Mouse (Mus musculus): Measurements from ENCODE around the gene Rnf130.

Gene Rnf130

DNA sequence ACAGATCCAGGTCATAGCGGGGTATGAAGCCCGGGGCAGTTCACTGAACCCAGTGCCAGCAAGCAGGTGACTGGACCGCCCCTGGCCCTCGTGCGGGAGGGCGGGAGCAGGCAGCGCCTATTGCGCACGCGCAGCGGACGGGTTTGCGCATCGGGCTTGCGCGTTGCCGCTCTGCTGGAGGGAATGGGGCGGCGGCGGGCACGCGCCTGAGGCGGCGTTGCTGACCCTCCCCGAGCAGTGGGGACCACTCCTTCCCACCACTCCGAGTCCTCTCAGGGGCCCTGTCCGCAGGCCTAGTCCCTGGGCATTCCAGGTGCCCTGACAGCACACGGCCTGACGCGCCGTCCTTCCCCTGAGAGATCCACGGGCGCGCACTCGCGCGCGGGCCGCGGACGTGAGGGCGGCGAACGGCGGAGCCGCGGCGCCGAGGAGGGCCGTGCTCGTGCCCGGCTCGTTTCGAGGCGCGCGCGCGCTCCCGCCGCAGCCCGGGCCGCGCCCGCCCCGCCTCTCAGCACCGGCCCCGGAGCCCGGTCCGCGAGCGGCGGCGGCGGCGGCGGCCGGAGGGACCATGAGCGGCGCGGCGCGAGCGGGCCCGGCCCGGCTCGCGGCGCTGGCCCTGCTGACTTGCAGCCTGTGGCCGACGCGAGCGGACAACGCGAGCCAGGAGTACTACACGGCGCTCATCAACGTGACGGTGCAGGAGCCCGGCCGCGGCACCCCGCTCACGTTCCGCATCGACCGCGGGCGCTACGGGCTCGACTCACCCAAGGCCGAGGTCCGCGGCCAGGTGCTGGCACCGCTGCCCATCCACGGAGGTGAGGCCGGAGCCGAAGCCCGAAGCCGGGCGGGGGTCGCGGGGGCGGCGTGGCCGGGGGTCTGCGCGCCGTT is at the start of gene Rnf130:
Rnf130 (plus strand) TSS at position 514 of the 888 bp plus-strand sequence.
- peak; percentile 91 for DNase-seq (ENCODE audit: low spot score)

GRCm38 (mm10) chr11:49977963-49978568 is 47.1 kb upstream of the Rnf130 start:
- no peak for DNase-seq (ENCODE audit: low spot score)

- no peak for DNase-seq (ENCODE audit: low spot score)
These were observed 46.2 kb upstream of the Rnf130 start for GRCm38 (mm10) chr11:49978935-49979334.

DNA sequence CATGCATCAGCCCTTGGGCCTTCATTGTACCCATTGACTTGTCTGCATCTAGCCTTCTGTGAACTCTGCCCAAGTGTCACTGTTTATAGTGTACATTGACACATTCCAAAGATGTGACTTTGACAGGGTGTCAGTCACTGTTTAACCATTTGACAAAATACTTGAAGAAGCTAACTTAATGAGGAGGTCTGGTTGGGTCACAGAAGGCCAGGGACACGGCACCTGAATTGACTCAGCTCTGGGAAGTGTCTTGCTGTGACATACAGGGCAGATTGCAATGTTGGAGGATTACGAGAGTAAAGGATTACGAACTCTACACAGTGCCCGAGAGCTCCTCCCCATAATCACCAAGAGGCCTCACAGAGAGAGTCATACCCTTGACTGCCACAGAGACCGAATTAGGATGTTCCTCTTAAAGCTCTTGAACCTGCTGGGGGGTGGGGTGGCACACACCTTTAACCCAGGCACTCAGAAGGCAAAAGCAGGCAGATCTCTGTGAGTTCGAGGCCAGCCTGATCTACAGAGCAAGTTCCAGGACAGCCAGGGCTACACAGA is 44.4 kb upstream of the Rnf130 start:
- no peak for DNase-seq (ENCODE audit: low spot score)

- no peak for DNase-seq (ENCODE audit: low spot score)
These were observed 43.7 kb upstream of the Rnf130 start for GRCm38 (mm10) chr11:49981321-49981963.

DNA sequence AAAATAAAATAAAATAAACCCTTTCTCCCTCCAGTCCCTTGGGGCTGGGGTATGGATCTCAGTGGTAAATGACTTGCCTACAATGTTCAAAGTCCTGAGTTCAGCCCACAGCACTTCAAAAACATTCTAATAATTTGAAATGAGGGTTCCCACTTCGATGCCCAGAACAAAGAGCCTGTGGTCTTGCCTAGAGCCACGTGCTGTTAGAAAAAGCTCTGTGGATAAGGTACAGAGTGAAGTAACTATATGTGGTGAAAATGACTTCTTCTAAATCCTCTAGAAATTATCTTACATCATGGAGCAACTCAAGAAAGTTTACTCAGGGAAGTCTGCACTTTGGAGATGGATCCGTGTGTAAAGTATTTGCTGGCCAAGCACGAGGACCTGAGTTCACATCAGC is 43.1 kb upstream of the Rnf130 start:
- DNase-seq (ENCODE audit: low spot score): no peak

GRCm38 (mm10) chr11:49982881-49983280 is 42.3 kb upstream of the Rnf130 start:
- no peak for DNase-seq (ENCODE audit: low spot score)

- no peak for DNase-seq (ENCODE audit: low spot score)
These were observed 41.1 kb upstream of the Rnf130 start for GRCm38 (mm10) chr11:49983875-49984552.

GRCm38 (mm10) chr11:49985009-49985408 is 40.1 kb upstream of the Rnf130 start:
- DNase-seq (ENCODE audit: low spot score): no peak

DNA sequence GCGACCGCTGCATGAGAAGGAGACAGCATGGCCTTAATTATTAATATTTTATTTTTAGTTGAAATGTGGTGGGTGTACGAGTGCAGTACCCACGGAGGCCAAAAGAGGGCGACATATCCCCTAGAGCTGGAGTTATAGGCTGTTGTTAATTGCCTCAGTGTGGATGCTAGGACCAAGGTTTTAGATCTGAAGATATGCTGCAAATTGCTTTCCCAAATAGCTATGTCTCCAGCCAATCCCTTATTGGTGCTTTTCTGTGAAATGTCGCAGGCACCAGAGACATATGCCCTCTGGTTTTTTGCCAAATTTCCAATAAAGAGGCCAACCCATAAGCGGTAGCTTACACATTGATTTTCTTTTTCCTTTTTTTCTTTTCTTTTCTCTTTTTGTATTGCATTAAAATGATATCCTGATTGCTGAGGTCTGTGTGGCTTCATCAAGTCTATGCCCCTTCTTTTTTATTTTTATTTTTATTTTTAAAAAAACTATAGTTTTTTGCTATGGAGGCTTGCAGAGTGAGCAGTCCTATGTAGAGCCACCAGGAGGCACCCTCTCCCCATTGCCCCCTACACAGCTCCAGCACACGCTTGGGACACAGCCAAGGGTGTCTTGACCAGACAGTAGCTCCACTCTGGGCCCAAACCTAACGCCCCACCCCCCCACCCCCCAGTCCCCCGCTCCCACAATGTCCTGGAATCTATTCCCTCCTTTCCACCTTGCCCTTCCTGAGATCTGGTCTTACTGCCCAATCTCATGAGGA is 38.7 kb upstream of the Rnf130 start:
- peak; percentile 29 for DNase-seq (ENCODE audit: low spot score)

GRCm38 (mm10) chr11:49994536-49994935 is 30.6 kb upstream of the Rnf130 start:
- DNase-seq (ENCODE audit: low spot score): no peak

DNA sequence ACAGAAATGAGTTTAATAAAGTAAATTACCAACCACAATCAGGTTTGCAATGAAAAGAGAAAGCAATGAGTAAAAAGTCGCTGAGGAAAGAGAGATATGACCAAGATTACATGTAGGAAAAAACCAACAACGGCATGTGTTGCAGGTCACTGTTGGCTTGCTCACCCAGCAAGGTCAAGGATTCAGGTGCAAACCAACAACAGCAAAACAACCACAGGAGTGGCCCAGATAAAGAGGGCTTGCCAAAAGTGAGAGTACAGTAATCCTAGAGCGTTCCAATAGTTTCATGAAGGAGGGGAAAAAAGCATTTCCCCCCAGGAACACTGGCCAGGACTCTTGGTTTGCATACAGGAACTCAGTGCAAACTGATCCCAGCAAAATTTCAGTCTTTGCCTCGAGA is 28.7 kb upstream of the Rnf130 start:
- no peak for DNase-seq (ENCODE audit: low spot score)

GRCm38 (mm10) chr11:49997321-49997720 is 27.8 kb upstream of the Rnf130 start:
- no peak for DNase-seq (ENCODE audit: low spot score)

GRCm38 (mm10) chr11:50002853-50003252 is 22.3 kb upstream of the Rnf130 start:
- DNase-seq (ENCODE audit: low spot score): no peak

DNA sequence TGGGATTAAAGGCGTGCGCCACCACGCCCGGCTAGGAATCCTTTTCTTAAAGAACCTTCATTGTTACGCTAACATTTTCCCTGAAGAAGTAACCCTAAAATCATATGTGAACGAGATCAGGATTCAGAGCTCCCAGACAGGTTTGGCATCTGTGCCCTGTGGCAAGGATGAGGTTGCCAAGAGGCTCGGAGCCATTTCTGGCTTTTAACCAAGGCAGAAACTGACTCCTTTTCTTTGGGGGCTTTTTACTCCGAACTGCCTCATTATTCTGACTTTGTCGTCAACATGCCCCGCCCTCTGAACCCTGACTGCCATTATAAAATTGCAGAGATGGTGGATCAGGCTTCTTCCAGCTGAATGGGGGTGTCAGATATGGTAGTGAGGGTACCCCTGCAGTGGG is 17.4 kb upstream of the Rnf130 start:
- no peak for DNase-seq (ENCODE audit: low spot score)

- no peak for DNase-seq (ENCODE audit: low spot score)
These were observed 16.9 kb upstream of the Rnf130 start for GRCm38 (mm10) chr11:50008231-50008630.

GRCm38 (mm10) chr11:50013016-50013415 is 12.1 kb upstream of the Rnf130 start:
- DNase-seq (ENCODE audit: low spot score): no peak

- DNase-seq (ENCODE audit: low spot score): no peak
These were observed 8.6 kb upstream of the Rnf130 start for GRCm38 (mm10) chr11:50016503-50016902.

GRCm38 (mm10) chr11:50017511-50017910 is 7.6 kb upstream of the Rnf130 start:
- no peak for DNase-seq (ENCODE audit: low spot score)

GRCm38 (mm10) chr11:50018848-50019247 is 6.3 kb upstream of the Rnf130 start:
- DNase-seq (ENCODE audit: low spot score): no peak

DNA sequence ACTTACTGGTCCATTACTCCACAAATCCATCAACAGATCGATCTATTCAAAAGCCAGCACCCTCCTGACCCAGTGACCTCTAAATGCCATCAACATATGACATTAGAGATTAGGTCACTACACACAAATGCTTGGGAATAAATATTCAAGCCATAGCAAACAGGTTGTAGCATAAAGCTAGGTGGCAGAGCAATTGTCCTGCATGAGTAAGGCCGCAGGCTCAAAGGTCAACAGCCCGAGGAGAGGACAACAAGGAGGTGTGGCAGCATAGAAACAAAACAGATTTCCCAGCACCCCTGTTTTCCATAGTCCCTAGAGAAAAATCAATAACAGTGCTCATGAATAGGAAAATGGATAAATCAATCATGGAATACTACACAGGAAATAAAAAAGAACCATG is 3.1 kb upstream of the Rnf130 start:
- no peak for DNase-seq (ENCODE audit: low spot score)
